Mouse (Mus musculus) ES-E14 (cell line): ENCODE measurements at regions not wholly inside any gene's neighbourhood (a gene's known extent, or its start where the extent isn't known, plus 50 kb on each side); places are given as distances from the start of the nearest gene placed in this dataset.

Experiments
- CHD2 ChIP-seq: IDR thresholded peaks from 2 replicates; pipeline ENCODE4 v1.6.1; 2014; ENCODE audit warnings: mild to moderate bottlenecking, low read depth, low read length, inconsistent platforms
- HCFC1 ChIP-seq: IDR thresholded peaks from 2 replicates; pipeline ENCODE4 v1.6.1; 2012; ENCODE audit warnings: low read length, inconsistent platforms, borderline replicate concordance; ENCODE audit not compliant: insufficient read depth
- MAFK ChIP-seq: IDR thresholded peaks from 2 replicates; pipeline ENCODE4 v1.6.1; 2014; ENCODE audit warnings: mild to moderate bottlenecking, low read depth, low read length, inconsistent platforms; ENCODE audit not compliant: insufficient read depth
- ZC3H11A ChIP-seq: IDR thresholded peaks from 2 replicates; pipeline ENCODE4 v1.6.1; 2012; ENCODE audit warnings: low read depth, mild to moderate bottlenecking, inconsistent platforms, low read length, borderline replicate concordance
- ZNF384 ChIP-seq: IDR thresholded peaks from 2 replicates; pipeline ENCODE4 v1.6.1; 2012; ENCODE audit warnings: low read depth, low read length, inconsistent platforms

GRCm38 (mm10) chr1:153994871-153995270, 94.8 kb upstream of the Teddm2 start:
- no peak for TF ChIP-seq CHD2
- TF ChIP-seq ZNF384, result no peak
- no peak for TF ChIP-seq MAFK
- TF ChIP-seq ZC3H11A, result no peak
- no peak for TF ChIP-seq HCFC1
